Mouse (Mus musculus) spleen, adult 2 months (tissue): ENCODE measurements around the gene Cmip. TPM values are rescaled to one million over a fixed set of nuclear protein-coding genes. Genes with fewer than 3 reads are reported as not detected.
A peak's percentile ranks its signal among the peaks of the same experiment; 100 is the strongest.

ENCODE experiments used
- DNase-seq, 2 experiments: peaks; one replicate each; pipeline versions ENCODE4 v3.0.0 to v3.0.0-alpha.2; 2012 to 2021; ENCODE audit warnings: low spot score in 2 of 2, low read depth in 1 of 2
- H3K27ac ChIP-seq: fragments of 200-500 bp; 2 replicates; pipeline ENCODE4 v1.5.1; 2012; ENCODE audit warnings: low read length, inconsistent platforms; ENCODE audit not compliant: insufficient read depth
- H3K27me3 ChIP-seq: fragments of 200-500 bp; 2 replicates; pipeline ENCODE4 v1.6.1; 2012; ENCODE audit warnings: mild to moderate bottlenecking, moderate library complexity, low read length, inconsistent platforms; ENCODE audit not compliant: control insufficient read depth, insufficient read depth
- H3K36me3 ChIP-seq: fragments of 200-500 bp; 2 replicates; pipeline ENCODE4 v1.6.1; 2012; ENCODE audit warnings: mild to moderate bottlenecking, low read length, inconsistent platforms; ENCODE audit not compliant: control insufficient read depth, insufficient read depth
- H3K4me1 ChIP-seq: fragments of 200-500 bp; 2 replicates; pipeline ENCODE4 v1.6.1; 2011; ENCODE audit warnings: inconsistent platforms; ENCODE audit not compliant: control insufficient read depth, insufficient read depth, insufficient read length
- H3K4me3 ChIP-seq: fragments of 200-500 bp; 2 replicates; pipeline ENCODE4 v1.5.1; 2011; ENCODE audit warnings: mild to moderate bottlenecking, inconsistent platforms; ENCODE audit not compliant: insufficient read depth, insufficient read length; ENCODE audit errors: extremely low read depth
- CTCF ChIP-seq: fragments of 200-500 bp; IDR thresholded peaks from 2 replicates; pipeline ENCODE4 v1.5.1; 2011; ENCODE audit warnings: mild to moderate bottlenecking, inconsistent platforms; ENCODE audit not compliant: insufficient read depth, insufficient read length, insufficient replicate concordance; ENCODE audit errors: extremely low read depth
- POLR2A ChIP-seq: fragments of 200-500 bp; IDR thresholded peaks from 2 replicates; pipeline ENCODE4 v1.6.1; 2011; ENCODE audit warnings: low read depth, low read length, inconsistent platforms
- WGBS: fragments of 180-500 bp; shearing (Covaris S2); methylation state at CpG from one replicate; pipeline ENCODE4 v1.1.7; 2018; 5-methylcytosine and 5-hydroxymethylcytosine counted together
- polyA plus RNA-seq: library from polyadenylated mRNA; depleted of rRNA; stranded (reverse); fragments of >200 nt; gene quantifications from 2 replicates; pipeline ENCODE4 v1.2.3, GENCODE M21; 2012

Gene Cmip
- polyA plus RNA-seq, 1 experiment, result 48.2 TPM

DNA sequence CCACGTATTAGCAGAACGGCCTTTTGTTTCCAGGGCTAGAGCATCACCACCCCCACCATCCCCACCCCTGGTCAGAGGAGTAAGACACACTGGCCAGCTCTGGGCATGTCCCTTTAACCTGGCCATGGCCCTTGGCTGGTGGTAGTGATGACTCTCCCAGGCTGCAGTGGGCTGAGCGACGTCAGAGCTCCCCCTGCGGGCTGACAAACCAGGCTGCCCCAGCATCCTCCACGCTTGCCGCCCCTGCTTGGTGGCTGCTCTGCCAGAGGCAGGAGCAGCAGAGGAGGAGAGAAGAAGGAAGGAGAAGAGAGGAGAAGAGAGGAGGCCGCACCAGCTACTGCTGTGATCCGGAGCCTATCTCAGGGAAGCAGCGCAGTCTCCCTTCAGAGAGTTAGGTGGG, 122.3 kb downstream of the Cmip start:
- H3K36me3 ChIP-seq, result peaks cover 10% of the 10 kb centered on the region
- DNase-seq, result peak in 1 of 2 experiments; percentile 21
- H3K27me3 ChIP-seq, result no peaks in the 10 kb centered on the region
- TF ChIP-seq CTCF (peak; percentile 17; the same call in 1 of the 2 replicates), POLR2A (no peak)
- 82% methylated on average over 10 of the region's 10 CpGs for WGBS
- no peak overlapping the region for H3K27ac ChIP-seq
- no peak overlapping the region for H3K4me3 ChIP-seq
- H3K4me1 ChIP-seq, result no peaks in the 10 kb centered on the region

DNA sequence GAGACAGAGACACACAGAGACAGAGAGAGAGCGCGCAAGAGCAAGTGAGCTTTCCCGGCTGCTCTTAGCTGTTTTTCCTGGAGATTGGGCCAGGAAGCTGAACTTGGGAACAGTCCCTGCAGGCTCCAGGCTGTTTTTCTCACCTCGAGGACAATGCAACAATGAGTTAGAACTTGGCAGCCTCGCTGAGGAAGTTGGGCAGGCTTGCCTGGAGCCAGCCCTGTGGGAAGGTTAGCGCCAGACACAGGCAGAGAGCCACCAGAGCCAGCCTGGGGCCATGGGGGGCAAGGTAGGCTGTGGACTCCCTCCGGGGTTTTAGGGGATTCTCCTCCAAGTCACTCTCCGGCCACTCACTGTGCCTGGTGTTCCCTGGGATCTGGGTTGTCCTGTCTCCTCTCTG, 123.9 kb downstream of the Cmip start:
- H3K4me1 ChIP-seq, result no peaks in the 10 kb centered on the region
- H3K36me3 ChIP-seq, result peaks cover 13% of the 10 kb centered on the region
- TF ChIP-seq POLR2A, result no peak
- no peak for TF ChIP-seq CTCF
- DNase-seq, result no peak
- H3K27ac ChIP-seq, result no peak overlapping the region
- H3K4me3 ChIP-seq, result no peak overlapping the region
- H3K27me3 ChIP-seq, result no peaks in the 10 kb centered on the region
- 85% methylated on average over 8 of the region's 8 CpGs for WGBS

DNA sequence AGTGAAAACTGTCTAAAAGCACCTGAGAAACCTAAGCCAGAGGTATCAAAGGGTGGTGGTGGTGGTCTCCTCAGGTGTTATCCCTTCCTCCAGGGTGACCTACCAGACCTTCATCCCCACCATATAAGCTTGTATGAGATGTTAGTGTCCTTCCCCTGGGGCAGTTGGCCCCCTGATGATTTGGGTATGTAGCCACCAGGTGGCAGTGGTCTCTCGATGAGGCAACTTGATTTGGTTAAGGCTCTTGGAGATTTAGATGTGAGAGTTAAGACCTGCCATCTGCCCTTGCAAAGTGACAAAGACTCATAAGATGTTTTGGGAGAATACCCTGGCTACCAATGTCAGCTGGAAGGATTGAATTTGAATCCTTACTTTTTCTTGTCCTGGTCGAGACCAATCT, 129.3 kb downstream of the Cmip start:
- Histone ChIP-seq H3K27me3 (no peaks in the 10 kb centered on the region), H3K4me3 (no peak overlapping the region), H3K36me3 (peaks cover 3% of the 10 kb centered on the region; the same call in 1 of the 2 replicates), H3K4me1 (no peaks in the 10 kb centered on the region), H3K27ac (no peak overlapping the region)
- peak in 1 of 2 experiments; percentile 53 for DNase-seq
- TF ChIP-seq CTCF (peak; percentile 49; the same call in 1 of the 2 replicates), POLR2A (no peak)
- 68% methylated on average over 2 of the region's 2 CpGs for WGBS

GRCm38 (mm10) chr8:117387642-117388041, 130.8 kb downstream of the Cmip start:
- Histone ChIP-seq H3K36me3 (peaks cover 3% of the 10 kb centered on the region; the same call in 1 of the 2 replicates), H3K27ac (no peak overlapping the region), H3K4me3 (no peak overlapping the region), H3K27me3 (no peaks in the 10 kb centered on the region), H3K4me1 (no peaks in the 10 kb centered on the region)
- 77% methylated on average over 10 of the region's 10 CpGs for WGBS
- TF ChIP-seq POLR2A (no peak), CTCF (no peak)
- DNase-seq, result no peak

DNA sequence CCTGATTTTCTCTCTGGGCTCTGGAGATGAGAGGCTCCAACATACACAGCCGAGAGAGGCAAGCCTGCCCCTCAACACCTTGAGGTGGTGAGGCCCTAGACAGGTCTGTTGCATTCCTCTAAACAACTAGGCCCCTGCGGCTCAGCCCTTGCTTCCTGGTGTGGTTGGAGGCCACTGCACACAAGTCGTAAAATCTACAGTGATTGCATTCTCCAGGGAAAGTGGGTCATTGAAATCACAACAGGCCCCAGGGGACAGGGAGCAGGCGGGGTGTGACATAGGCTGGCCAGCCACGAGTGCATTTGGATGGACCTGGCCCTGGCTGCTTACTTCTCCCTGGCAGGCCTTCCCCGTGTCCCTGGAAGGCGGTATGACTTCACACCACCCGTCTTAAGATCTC, 131.5 kb downstream of the Cmip start:
- Histone ChIP-seq H3K4me1 (no peaks in the 10 kb centered on the region), H3K27me3 (no peaks in the 10 kb centered on the region), H3K36me3 (peaks cover 4% of the 10 kb centered on the region), H3K4me3 (no peak overlapping the region), H3K27ac (no peak overlapping the region)
- DNase-seq, result no peak
- TF ChIP-seq CTCF (no peak), POLR2A (no peak)
- 76% methylated on average over 8 of the region's 8 CpGs for WGBS

GRCm38 (mm10) chr8:117393853-117394252, 137.0 kb downstream of the Cmip start:
- Histone ChIP-seq H3K27me3 (no peaks in the 10 kb centered on the region), H3K4me3 (no peak overlapping the region), H3K27ac (no peak overlapping the region), H3K4me1 (no peaks in the 10 kb centered on the region), H3K36me3 (peaks cover 3% of the 10 kb centered on the region)
- TF ChIP-seq POLR2A (no peak), CTCF (no peak)
- no peak for DNase-seq
- 92% methylated on average over 6 of the region's 6 CpGs for WGBS

GRCm38 (mm10) chr8:117395055-117395454, 138.2 kb downstream of the Cmip start:
- 84% methylated on average over 7 of the region's 7 CpGs for WGBS
- H3K4me3 ChIP-seq, result no peak overlapping the region
- no peaks in the 10 kb centered on the region for H3K27me3 ChIP-seq
- DNase-seq, result no peak
- H3K4me1 ChIP-seq, result no peaks in the 10 kb centered on the region
- no peak overlapping the region for H3K27ac ChIP-seq
- TF ChIP-seq CTCF (no peak), POLR2A (no peak)
- peaks cover 3% of the 10 kb centered on the region for H3K36me3 ChIP-seq
